Mouse (Mus musculus): ENCODE measurements at regions not wholly inside any gene's neighbourhood (a gene's known extent, or its start where the extent isn't known, plus 50 kb on each side); places are given as distances from the start of the nearest gene placed in this dataset.

DNA sequence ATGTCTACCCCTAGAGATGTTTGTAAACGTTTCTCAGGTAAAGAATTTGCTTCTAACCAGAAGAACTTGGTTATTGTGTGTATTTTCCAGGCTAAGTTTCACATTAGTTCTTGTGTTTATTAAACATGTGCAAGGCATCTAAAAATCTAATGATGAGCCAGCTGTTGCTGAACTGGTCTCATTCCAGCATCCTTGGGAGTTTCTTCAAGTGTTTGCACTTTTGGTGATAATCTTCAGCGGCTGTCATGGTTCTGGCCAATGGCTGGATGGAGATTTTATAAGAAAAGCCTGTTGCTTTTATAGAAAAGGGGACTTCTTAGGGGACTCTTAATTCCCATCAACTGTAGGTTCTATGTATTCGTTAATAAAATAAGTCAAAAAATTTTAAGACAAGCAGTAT is 229.1 kb downstream of the Gm11146 start:
- no peaks in the 10 kb centered on the region for H3K4me1 ChIP-seq (replicated peaks; ENCODE audit: control insufficient read depth, insufficient read depth, low read length)
- H3K9me3 ChIP-seq (ENCODE audit: control insufficient read depth, low read length): no peaks in the 10 kb centered on the region
- H3K9ac ChIP-seq (ENCODE audit: low read depth, low read length): no peak overlapping the region
- WGBS: 88% methylated on average over 3 of the region's 3 CpGs
- no peak overlapping the region for H3K4me3 ChIP-seq (ENCODE audit: low read depth, low read length)
- no peak for ATAC-seq (ENCODE audit: low FRiP score)
- H3K27me3 ChIP-seq (ENCODE audit: control insufficient read depth, insufficient read depth, low read length): no peaks in the 10 kb centered on the region
- no peaks in the 10 kb centered on the region for H3K36me3 ChIP-seq (ENCODE audit: control insufficient read depth, insufficient read depth, low read length)
- no peak overlapping the region for H3K27ac ChIP-seq (ENCODE audit: low read depth, low read length)
- DNase-seq (ENCODE audit: low spot score): no peak
- H3K4me2 ChIP-seq (replicated peaks; ENCODE audit: low read depth, low read length): no peak overlapping the region

DNA sequence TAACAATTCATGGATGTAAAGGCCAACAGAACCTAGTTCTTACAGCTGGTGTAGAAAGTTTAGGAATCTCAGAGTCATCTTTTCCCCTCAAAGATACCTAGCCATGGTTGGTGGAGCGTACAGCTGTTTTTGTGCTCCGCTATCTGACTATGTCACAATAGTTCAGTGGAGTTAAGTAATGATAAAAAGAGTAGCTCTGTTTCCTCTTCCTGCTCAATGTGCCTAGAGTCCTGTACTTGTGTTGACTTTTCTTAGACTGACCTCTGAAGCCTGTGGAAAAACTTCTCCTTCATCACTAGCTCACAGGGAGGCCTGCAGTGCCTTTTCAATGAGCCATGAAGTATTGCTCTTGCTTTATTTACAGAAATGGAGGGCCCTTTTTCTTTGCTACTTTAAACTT is 232.1 kb downstream of the Gm11146 start:
- H3K27me3 ChIP-seq (ENCODE audit: control insufficient read depth, insufficient read depth, low read length): no peaks in the 10 kb centered on the region
- WGBS: 83% methylated on average over 2 of the region's 2 CpGs
- H3K4me1 ChIP-seq (replicated peaks; ENCODE audit: control insufficient read depth, insufficient read depth, low read length): no peaks in the 10 kb centered on the region
- no peaks in the 10 kb centered on the region for H3K9me3 ChIP-seq (ENCODE audit: control insufficient read depth, low read length)
- no peak for DNase-seq (ENCODE audit: low spot score)
- H3K27ac ChIP-seq (ENCODE audit: low read depth, low read length): no peak overlapping the region
- H3K4me3 ChIP-seq (ENCODE audit: low read depth, low read length): no peak overlapping the region
- no peak overlapping the region for H3K4me2 ChIP-seq (replicated peaks; ENCODE audit: low read depth, low read length)
- no peak overlapping the region for H3K9ac ChIP-seq (ENCODE audit: low read depth, low read length)
- ATAC-seq (ENCODE audit: low FRiP score): no peak
- H3K36me3 ChIP-seq (ENCODE audit: control insufficient read depth, insufficient read depth, low read length): no peaks in the 10 kb centered on the region

DNA sequence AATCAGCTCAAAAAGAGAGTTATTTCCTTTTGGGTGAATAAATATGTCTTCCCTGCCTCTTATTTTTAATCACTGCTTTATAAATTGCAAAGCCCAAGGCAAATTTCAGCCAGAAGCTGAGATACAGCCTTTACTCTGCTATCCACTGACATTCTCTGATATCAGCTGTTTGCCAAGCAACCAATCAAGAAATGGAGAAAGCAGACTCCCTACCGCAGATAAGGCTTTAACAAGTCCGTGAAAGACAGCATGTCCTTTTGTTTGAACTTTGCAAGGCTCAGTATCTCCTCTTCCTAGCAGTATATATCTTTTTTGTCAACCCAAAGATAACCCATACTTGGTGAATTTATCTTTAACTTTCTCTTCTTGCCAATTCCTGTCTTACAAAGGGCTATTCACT is 236.6 kb downstream of the Gm11146 start:
- DNase-seq (ENCODE audit: low spot score): no peak
- Histone ChIP-seq H3K27me3 (ENCODE audit: control insufficient read depth, insufficient read depth, low read length) (no peaks in the 10 kb centered on the region), H3K4me2 (replicated peaks; ENCODE audit: low read depth, low read length) (no peak overlapping the region), H3K9me3 (ENCODE audit: control insufficient read depth, low read length) (no peaks in the 10 kb centered on the region), H3K4me3 (ENCODE audit: low read depth, low read length) (no peak overlapping the region), H3K27ac (ENCODE audit: low read depth, low read length) (no peak overlapping the region), H3K36me3 (ENCODE audit: control insufficient read depth, insufficient read depth, low read length) (no peaks in the 10 kb centered on the region), H3K4me1 (replicated peaks; ENCODE audit: control insufficient read depth, insufficient read depth, low read length) (no peaks in the 10 kb centered on the region), H3K9ac (ENCODE audit: low read depth, low read length) (no peak overlapping the region)
- ATAC-seq (ENCODE audit: low FRiP score): no peak
- 62% methylated on average over 2 of the region's 2 CpGs for WGBS

DNA sequence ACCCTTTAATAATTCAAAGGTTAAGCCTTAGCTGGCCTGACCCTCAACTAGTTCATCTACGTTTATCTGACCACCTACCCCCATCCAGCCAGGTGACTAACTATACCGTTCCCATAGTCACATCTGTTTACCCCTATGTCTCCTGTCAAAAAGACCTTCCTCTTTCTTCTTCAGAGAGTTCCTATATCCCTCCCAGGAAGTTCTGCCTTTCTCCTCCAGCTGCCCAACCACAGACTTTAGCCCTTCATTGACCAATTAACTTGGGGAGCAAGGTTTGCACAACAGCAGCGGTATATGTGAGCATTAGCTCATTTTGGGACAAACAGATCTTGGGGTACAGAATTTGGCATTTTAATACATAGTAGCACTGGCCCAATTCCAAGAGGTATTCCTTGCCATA is 237.5 kb downstream of the Gm11146 start:
- 89% methylated on average over 3 of the region's 3 CpGs for WGBS
- ATAC-seq (ENCODE audit: low FRiP score): no peak
- H3K4me1 ChIP-seq (replicated peaks; ENCODE audit: control insufficient read depth, insufficient read depth, low read length): no peaks in the 10 kb centered on the region

GRCm38 (mm10) chr16:77359190-77359589 is 242.7 kb downstream of the Gm11146 start:
- no peak overlapping the region for H3K9ac ChIP-seq (ENCODE audit: low read depth, low read length)
- 91% methylated on average over 5 of the region's 5 CpGs for WGBS
- ATAC-seq (ENCODE audit: low FRiP score): no peak

More for the DNA sequence above, 237.5 kb downstream of the Gm11146 start:
- no peak for DNase-seq (ENCODE audit: low spot score)
- H3K4me2 ChIP-seq (replicated peaks; ENCODE audit: low read depth, low read length): no peak overlapping the region
- no peaks in the 10 kb centered on the region for H3K9me3 ChIP-seq (ENCODE audit: control insufficient read depth, low read length)
- H3K4me3 ChIP-seq (ENCODE audit: low read depth, low read length): no peak overlapping the region
- no peaks in the 10 kb centered on the region for H3K27me3 ChIP-seq (ENCODE audit: control insufficient read depth, insufficient read depth, low read length)
- no peak overlapping the region for H3K9ac ChIP-seq (ENCODE audit: low read depth, low read length)
- H3K27ac ChIP-seq (ENCODE audit: low read depth, low read length): no peak overlapping the region
- no peaks in the 10 kb centered on the region for H3K36me3 ChIP-seq (ENCODE audit: control insufficient read depth, insufficient read depth, low read length)

DNA sequence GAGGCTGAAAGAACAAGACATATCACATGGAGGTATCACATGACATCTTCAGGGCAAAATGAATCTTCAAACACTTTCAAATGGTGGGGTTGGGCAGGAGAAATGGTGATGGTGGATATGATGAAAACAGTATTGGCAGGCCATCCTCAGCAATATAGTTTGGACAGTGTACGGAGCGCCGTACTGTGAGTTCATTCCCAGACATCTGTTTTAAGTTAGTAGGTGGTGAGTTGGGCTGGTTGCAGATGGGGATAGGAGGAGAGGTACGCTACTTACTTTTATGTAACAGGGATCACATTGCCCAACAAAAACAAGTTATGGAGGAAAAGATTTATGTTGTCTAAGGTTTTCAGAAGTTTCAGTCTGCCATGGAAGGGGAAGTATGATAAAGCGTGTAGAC is 246.6 kb downstream of the Gm11146 start:
- 84% methylated on average over 5 of the region's 5 CpGs for WGBS
- H3K4me1 ChIP-seq (replicated peaks; ENCODE audit: control insufficient read depth, insufficient read depth, low read length): no peaks in the 10 kb centered on the region

More at GRCm38 (mm10) chr16:77359190-77359589, 242.7 kb downstream of the Gm11146 start:
- Histone ChIP-seq H3K36me3 (ENCODE audit: control insufficient read depth, insufficient read depth, low read length) (no peaks in the 10 kb centered on the region), H3K27ac (ENCODE audit: low read depth, low read length) (no peak overlapping the region), H3K4me2 (replicated peaks; ENCODE audit: low read depth, low read length) (no peak overlapping the region), H3K4me1 (replicated peaks; ENCODE audit: control insufficient read depth, insufficient read depth, low read length) (no peaks in the 10 kb centered on the region), H3K4me3 (ENCODE audit: low read depth, low read length) (no peak overlapping the region), H3K27me3 (ENCODE audit: control insufficient read depth, insufficient read depth, low read length) (no peaks in the 10 kb centered on the region), H3K9me3 (ENCODE audit: control insufficient read depth, low read length) (no peaks in the 10 kb centered on the region)
- no peak for DNase-seq (ENCODE audit: low spot score)

DNA sequence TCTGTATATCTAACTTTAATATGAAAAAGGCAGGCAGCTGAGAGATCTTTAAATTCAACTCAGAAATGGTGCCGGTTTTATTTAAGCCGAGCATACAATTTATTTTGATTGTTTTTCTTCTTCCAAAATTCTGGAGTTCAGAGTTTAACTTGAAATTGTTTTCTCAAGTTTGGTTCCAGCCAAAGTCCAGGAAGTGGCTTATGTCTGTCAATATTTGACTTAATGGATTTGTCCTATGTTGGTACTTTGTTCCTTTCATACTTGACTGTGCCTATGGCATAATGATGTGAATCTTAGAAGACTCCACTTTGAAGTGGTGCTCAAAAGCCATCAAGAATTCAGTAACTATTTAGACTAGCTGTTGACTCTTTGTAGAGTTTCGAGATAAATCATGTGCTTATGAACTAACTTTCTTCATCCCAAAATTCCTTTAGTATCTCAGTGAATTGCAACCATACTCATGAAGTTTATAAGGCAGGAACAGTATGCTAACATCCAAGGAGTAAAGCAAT is 247.6 kb downstream of the Gm11146 start:
- no peak overlapping the region for H3K9ac ChIP-seq (ENCODE audit: low read depth, low read length)
- no peaks in the 10 kb centered on the region for H3K27me3 ChIP-seq (ENCODE audit: control insufficient read depth, insufficient read depth, low read length)
- no peak overlapping the region for H3K27ac ChIP-seq (ENCODE audit: low read depth, low read length)
- H3K4me2 ChIP-seq (replicated peaks; ENCODE audit: low read depth, low read length): no peak overlapping the region
- 94% methylated on average over 3 of the region's 3 CpGs for WGBS
- no peaks in the 10 kb centered on the region for H3K4me1 ChIP-seq (replicated peaks; ENCODE audit: control insufficient read depth, insufficient read depth, low read length)
- no peak overlapping the region for H3K4me3 ChIP-seq (ENCODE audit: low read depth, low read length)
- ATAC-seq (ENCODE audit: low FRiP score) (no peak), DNase-seq (ENCODE audit: low spot score) (no peak)
- H3K36me3 ChIP-seq (ENCODE audit: control insufficient read depth, insufficient read depth, low read length): no peaks in the 10 kb centered on the region
- no peaks in the 10 kb centered on the region for H3K9me3 ChIP-seq (ENCODE audit: control insufficient read depth, low read length)

More for the DNA sequence above, 246.6 kb downstream of the Gm11146 start:
- no peaks in the 10 kb centered on the region for H3K27me3 ChIP-seq (ENCODE audit: control insufficient read depth, insufficient read depth, low read length)
- H3K36me3 ChIP-seq (ENCODE audit: control insufficient read depth, insufficient read depth, low read length): no peaks in the 10 kb centered on the region
- ATAC-seq (ENCODE audit: low FRiP score) (no peak), DNase-seq (ENCODE audit: low spot score) (no peak)
- no peak overlapping the region for H3K9ac ChIP-seq (ENCODE audit: low read depth, low read length)
- no peak overlapping the region for H3K4me3 ChIP-seq (ENCODE audit: low read depth, low read length)
- no peak overlapping the region for H3K4me2 ChIP-seq (replicated peaks; ENCODE audit: low read depth, low read length)
- H3K27ac ChIP-seq (ENCODE audit: low read depth, low read length): no peak overlapping the region
- H3K9me3 ChIP-seq (ENCODE audit: control insufficient read depth, low read length): no peaks in the 10 kb centered on the region

- Histone ChIP-seq H3K27ac (ENCODE audit: low read depth, low read length) (no peak overlapping the region), H3K36me3 (ENCODE audit: control insufficient read depth, insufficient read depth, low read length) (no peaks in the 10 kb centered on the region), H3K4me1 (replicated peaks; ENCODE audit: control insufficient read depth, insufficient read depth, low read length) (no peaks in the 10 kb centered on the region), H3K4me2 (replicated peaks; ENCODE audit: low read depth, low read length) (no peak overlapping the region), H3K4me3 (ENCODE audit: low read depth, low read length) (no peak overlapping the region), H3K9ac (ENCODE audit: low read depth, low read length) (no peak overlapping the region), H3K27me3 (ENCODE audit: control insufficient read depth, insufficient read depth, low read length) (no peaks in the 10 kb centered on the region), H3K9me3 (ENCODE audit: control insufficient read depth, low read length) (no peaks in the 10 kb centered on the region)
- whole genome bisulfite sequencing: 93% methylated on average over 7 of the region's 7 CpGs
- ATAC-seq (ENCODE audit: low FRiP score) (no peak), DNase-seq (ENCODE audit: low spot score) (no peak)
Measured at GRCm38 (mm10) chr16:77346128-77346527, 255.8 kb downstream of the Gm11146 start.

- Histone ChIP-seq H3K9ac (ENCODE audit: low read depth, low read length) (0 out of 2 replicates have a peak overlapping the region, but pooled peaks have one; percentile 23), H3K4me2 (replicated peaks; ENCODE audit: low read depth, low read length) (peak overlapping the region; percentile 34), H3K36me3 (ENCODE audit: control insufficient read depth, insufficient read depth, low read length) (no peaks in the 10 kb centered on the region), H3K4me1 (replicated peaks; ENCODE audit: control insufficient read depth, insufficient read depth, low read length) (peaks cover 3% of the 10 kb centered on the region; the same call in 1 of the 2 replicates), H3K4me3 (ENCODE audit: low read depth, low read length) (peak overlapping the region; percentile 43), H3K27ac (ENCODE audit: low read depth, low read length) (0 out of 2 replicates have a peak overlapping the region, but pooled peaks have one; percentile 30), H3K27me3 (ENCODE audit: control insufficient read depth, insufficient read depth, low read length) (no peaks in the 10 kb centered on the region), H3K9me3 (ENCODE audit: control insufficient read depth, low read length) (no peaks in the 10 kb centered on the region)
- no peak for ATAC-seq (ENCODE audit: low FRiP score)
- WGBS: 67% methylated on average over 6 of the region's 6 CpGs
- no peak for DNase-seq (ENCODE audit: low spot score)
Measured at GRCm38 (mm10) chr16:77332285-77332684, 269.6 kb downstream of the Gm11146 start.

Data from hindbrain, embryonic 11.5 days (tissue).